Mouse (Mus musculus): ENCODE results near the gene Sgtb. TPM values are rescaled to one million over a fixed set of nuclear protein-coding genes. Genes with fewer than 3 reads are reported as not detected.

Gene Sgtb
- under 1 TPM; 0.52 to 0.71 TPM for total RNA-seq (2021)
- long read RNA-seq, experiment 1 = 0 reads
- long read RNA-seq, experiment 2 = 0 reads

DNA sequence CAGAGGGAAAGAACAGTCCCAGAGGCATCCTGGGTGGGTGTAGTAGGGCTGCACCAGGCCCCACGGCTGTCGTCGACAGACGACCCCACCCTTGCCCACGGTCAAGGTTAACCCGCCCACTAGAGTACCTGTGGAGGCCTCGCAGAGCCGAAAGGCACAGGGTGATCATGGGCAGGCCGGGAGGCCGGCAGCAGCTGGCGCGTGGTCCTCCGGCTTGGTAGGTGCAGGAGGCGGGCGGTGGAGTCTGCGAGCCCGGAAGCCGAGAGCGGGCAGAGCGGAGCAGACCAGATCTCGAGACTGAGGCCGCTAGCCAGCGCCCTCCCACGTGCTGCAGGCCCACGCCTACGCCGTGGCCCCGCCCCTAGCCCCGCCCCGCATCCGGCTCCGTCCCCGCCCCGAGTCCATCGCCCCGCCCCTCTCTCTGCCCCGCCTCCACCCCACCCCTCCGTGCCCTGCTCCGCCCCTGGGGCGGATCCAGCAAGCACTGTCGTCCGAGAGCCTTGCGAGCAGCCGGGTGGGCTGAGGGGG is at the start of gene Sgtb, which contains the start of gene Nln:
Gene Sgtb (plus strand): TSS at position 454 of the 528 bp plus-strand sequence.
Gene Nln (minus strand): TSS at position 327 of the 528 bp plus-strand sequence.
- intact Hi-C loops (cut with DNase I) = no loop called here
- peak; percentile 75 to 76 for DNase-seq

DNA sequence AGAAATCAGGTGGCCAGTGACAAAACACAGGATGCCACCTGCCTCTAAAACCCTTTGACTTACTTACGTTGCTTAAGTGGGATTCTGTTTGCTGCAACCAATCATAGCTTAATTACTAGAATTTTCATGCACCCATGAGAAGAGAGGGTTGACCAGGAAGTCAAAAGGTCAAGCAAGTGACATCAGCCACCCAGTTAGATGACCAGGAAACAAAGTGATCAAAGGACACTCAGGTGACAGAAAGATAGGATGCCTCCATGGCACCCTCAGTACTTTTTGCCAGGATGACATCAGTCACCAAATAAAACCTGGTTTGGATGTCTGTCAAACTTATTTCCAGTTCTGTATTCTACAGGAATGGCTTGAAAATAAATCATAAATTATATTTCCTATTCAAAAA is 49.3 kb upstream of the Sgtb start:
- intact Hi-C loops (cut with DNase I) = no loop called here
- no peak for DNase-seq

DNA sequence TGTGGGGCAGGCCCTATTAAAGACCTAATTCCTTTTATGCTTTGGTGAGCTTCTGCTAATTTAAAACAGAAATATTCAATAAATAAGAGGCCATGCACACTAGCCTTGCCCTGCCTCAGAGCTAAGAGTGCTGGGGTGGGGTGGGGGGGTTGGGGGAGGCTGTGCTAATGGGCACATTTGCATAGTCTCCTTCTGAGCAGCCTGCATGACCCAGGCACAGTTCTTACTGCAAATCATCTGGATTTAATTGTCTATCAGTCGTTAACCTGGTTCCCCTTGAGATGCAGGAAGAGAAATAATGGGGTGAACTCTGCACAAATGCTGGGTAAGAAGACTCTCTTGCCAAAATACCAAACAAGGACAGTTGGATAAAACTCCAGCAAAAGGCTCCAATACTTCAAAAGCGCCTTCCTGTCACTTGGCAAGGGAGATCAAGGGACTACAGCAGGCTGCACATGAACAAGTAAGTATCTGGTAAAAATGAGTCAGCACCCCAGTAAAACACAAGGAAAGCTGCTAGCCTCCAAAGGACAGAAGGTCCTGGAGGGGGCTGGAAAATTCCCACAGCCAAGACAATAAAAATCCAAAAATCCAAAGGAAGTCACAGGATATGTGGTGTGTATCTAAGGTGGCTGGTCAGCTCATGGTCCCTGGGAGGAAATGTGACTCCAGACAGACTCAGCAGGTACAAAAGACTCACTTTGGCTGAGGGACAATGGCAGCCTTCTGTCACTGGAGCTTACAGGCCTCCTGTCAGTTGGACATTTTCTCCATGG is 47.4 kb upstream of the Sgtb start:
- intact Hi-C loops (cut with DNase I) = no loop called here
- no peak for DNase-seq

DNA sequence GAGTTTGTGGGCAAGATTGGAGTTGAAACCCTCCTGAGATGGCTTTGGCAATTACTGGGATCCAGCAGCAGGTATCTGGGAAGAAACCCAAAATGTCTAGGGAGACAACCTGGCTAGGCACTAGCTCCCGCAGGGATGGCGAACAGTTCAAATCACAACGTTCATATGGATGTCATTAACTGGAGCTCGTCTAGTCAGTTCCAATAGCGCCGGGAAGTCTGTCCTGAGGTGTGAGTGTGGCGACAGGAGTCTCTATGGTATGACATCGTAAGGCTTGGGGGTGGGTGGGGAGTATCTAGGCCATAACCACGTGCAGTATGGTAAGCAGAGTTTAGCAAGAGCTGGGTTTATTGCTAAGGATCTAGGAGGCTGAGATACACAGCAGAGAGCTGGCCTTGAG is 46.5 kb upstream of the Sgtb start:
- intact Hi-C loops (cut with DNase I) = no loop called here
- no peak for DNase-seq

DNA sequence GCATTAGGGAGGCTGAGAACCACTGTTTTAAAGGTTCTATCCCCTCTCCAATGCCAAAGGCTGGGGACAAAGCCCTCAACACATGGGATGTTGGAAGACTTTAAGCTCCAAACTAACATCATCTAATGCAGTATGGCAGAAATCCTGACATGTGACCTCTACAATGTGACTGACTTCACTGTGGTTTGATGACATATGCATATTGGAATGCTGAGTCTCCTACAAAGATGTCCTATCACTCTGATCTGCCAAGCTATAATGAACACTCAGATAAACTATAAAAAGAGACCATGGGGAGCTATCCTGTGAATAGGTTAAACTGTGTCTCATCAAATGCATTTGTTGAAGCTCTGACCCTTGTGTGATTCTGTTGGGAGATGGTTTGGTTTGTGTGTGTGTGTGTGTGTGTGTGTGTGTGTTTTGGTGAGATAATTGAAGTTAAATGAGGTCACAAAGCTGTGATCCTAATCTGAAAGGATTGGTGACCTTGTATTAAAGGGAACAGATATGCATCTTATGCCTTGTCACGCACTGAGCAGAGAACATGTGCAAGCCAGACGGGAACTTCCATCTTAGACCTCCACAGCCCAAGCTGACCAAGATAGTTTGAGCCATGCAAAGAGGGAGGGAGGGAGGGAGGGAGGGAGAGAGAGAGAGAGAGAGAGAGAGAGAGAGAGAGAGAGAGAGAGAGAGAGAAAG is 43.7 kb upstream of the Sgtb start:
- intact Hi-C loops (cut with DNase I) = no loop called here
- DNase-seq = no peak

- no peak for DNase-seq
These were observed 40.3 kb upstream of the Sgtb start for GRCm38 (mm10) chr13:104069216-104069615.

DNA sequence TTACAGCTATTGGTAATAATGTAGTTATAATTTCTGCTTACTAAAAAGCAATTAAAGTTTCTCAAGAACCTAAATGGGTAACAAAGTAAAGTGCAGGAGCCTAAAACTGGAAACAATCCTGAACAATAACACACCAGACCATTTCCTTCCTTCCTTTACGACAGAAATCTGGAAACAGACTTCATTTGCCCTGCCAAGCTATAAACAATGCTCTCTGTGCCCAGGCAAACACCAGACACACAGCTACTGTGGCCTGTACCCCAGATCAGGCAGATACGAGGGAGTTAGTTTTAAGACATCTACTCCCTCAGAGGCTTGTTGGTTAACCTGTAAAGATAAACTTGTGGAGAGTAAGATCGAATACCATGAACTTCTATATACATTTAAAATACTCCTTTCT is 38.8 kb upstream of the Sgtb start:
- no peak for DNase-seq
- intact Hi-C loops (cut with DNase I) = no loop called here

More at GRCm38 (mm10) chr13:104069216-104069615, 40.3 kb upstream of the Sgtb start:
- intact Hi-C loops (cut with DNase I) = no loop called here

DNA sequence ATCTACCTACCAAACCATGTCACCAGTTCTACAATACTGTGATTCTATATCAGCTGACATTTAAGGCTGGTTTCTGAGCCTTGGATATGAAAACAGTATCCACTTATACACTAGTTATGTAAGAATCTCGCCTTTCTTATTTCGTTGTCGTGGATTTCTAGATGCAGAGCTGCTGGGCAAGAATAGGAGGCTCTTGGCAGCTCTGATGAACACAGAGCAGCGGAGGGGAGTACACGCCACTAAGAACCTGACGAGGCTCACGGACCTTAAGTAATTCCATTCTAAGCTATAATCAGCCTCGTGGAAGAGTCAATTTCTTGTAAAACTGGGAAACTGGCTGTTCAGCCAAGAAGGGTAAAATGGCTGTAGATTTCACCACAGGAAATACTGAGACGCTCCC is 37.2 kb upstream of the Sgtb start:
- intact Hi-C loops (cut with DNase I) = no loop called here
- no peak for DNase-seq

GRCm38 (mm10) chr13:104074230-104074629 is 35.3 kb upstream of the Sgtb start:
- intact Hi-C loops (cut with DNase I) = no loop called here
- no peak for DNase-seq

DNA sequence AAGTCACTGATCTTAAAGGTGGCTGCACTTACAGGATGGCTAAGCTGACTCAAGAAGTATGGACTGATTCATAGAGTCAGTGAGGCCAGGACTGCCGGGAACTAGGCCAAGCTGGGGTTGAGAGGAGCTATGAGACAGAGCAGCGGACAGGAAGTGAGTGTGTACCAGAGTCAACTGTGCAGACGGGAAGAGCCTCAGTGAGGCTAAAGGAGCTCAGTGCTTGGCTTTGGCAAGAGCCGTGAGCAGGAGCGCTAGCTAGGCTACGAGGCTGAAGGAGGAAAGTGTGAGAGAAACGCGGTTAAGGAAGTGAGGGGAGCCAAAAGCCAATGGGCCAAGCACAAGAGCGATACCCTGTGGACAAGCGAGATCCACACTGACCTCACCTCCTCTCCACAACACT is 34.8 kb upstream of the Sgtb start:
- peak in 1 of 2 experiments; percentile 46 for DNase-seq
- intact Hi-C loops (cut with DNase I) = no loop called here

DNA sequence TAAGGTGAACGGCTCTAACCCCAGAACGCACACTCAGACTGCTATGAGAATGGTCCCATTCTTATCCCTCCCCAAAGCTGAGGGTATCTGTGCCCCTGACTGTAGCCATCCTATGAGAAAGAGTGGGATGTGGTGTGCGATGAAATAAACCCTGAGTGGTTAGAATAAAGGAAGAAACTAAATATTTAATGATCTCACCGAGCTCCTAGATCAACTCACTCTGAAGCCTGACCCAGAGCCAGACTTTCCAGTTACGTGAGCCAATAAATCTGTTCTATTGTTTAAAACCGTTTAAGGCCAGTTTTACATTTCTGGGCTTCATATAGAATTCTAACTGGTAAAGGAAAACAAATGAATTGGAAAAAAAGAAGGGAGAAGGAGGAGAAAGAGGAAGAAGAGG is 32.5 kb upstream of the Sgtb start:
- no peak for DNase-seq
- intact Hi-C loops (cut with DNase I) = no loop called here

DNA sequence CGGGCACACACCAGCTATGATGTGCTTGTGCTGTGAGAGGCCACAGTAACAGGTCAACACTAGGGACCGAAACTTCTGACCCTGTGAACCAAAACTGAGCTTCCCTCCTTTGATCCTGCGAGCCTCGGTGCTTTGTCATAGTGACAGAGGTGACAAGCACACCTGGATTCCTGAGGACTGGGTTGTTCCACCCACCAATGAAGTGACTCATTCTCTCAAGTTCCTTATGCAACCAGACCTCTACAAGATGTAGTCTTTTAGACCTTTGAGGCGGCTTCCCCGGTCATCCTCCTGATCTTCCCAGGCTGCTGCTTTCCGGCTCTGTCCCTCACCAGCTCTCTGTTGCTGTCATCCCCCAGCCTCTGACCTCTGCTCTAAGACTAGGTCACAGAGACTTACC is 27.0 kb upstream of the Sgtb start:
- intact Hi-C loops (cut with DNase I) = no loop called here
- DNase-seq = no peak

DNA sequence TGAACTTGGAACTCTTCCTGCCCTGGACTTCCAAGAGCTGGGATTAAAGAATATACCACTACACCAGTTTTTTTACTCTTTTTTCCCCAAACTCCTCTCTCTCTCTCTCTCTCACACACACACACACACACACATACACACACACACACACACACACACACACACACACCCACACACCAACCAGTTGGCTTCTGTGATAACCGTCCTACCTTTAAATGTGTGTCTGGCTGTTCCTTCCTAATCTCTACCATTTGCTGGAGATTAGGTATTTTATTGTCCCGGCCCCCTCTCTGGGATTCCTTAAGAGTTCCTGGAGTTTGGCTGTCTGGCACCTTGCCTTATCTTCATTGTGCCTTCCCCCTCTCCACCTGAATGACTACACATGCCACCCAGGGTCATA is 24.9 kb upstream of the Sgtb start:
- intact Hi-C loops (cut with DNase I) = no loop called here
- no peak for DNase-seq

DNA sequence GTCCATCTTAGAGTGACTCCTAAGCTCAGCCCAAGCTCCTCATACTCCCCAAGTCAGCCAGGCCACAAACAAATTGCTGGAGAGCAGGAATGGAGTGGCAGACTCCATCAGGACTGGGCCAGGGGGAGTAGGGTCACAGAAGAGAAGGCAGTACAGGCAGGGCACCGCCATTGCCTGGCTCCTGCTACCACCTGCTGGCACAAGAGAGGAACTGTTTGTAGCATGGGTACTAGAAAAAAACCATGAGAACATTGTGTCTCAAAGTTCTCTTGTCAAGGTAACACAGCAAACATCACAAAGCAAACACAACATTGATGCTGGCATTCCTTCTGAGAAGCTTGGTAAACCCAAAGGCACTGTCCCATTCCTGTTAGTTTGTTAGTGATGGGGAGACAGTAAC is 20.2 kb upstream of the Sgtb start:
- intact Hi-C loops (cut with DNase I) = no loop called here
- no peak for DNase-seq

GRCm38 (mm10) chr13:104091734-104092133 is 17.8 kb upstream of the Sgtb start:
- no peak for DNase-seq
- intact Hi-C loops (cut with DNase I) = loop anchor here (5.0 kb wide), 1 partner anchor 389 kb away; no protein-coding TSS in a partner anchor

- intact Hi-C loops (cut with DNase I) = loop anchor here (5.0 kb wide), 1 partner anchor 392 kb away; no protein-coding TSS in a partner anchor
- no peak for DNase-seq
These were observed 14.8 kb upstream of the Sgtb start for GRCm38 (mm10) chr13:104094531-104095385.

GRCm38 (mm10) chr13:104095955-104096354 is 13.6 kb upstream of the Sgtb start:
- no peak for DNase-seq
- intact Hi-C loops (cut with DNase I) = no loop called here

DNA sequence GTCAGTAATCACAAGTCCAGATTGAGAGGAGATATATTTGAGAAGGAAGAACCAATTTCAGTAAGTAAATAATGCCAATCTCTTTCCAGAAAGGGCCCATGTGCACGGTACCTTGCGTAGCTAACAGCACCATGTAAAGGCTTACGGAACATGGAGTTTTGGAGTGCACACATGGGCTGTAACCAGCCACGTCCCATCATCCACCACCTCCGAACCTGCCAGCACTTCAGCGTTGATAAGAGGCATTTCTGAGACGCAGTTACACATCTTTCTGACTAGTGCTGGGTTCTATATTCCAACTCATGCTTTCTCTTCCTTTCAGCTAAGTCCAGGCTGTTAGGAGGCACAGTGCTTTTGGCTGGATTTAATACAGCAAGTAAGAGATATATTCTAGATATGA is 12.4 kb upstream of the Sgtb start:
- intact Hi-C loops (cut with DNase I) = no loop called here
- DNase-seq = no peak

DNA sequence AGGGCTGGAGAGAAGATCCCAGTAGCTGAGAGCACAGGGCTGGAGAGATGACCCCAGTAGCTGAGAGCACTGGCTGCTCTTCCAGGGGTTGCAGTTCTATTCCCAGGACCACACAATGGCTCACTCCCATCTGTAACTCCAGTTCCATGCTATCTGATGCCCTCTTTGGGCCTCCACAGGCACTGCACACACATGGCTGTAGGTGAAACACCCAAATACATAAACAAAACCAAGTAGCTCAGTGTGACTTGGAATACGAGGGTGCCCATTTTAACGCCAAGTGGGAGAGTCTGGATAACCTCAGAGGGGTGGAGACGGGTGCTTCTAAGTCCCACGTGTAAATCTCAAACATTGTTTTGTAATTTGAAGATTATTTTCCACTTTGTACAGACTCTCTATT is 9.1 kb upstream of the Sgtb start:
- intact Hi-C loops (cut with DNase I) = no loop called here

GRCm38 (mm10) chr13:104101606-104102235 is 7.8 kb upstream of the Sgtb start:
- DNase-seq = no peak
- intact Hi-C loops (cut with DNase I) = no loop called here

More for the DNA sequence above, 9.1 kb upstream of the Sgtb start:
- no peak for DNase-seq

Measured in gastrocnemius, postnatal 36 days (tissue).